Mouse (Mus musculus) embryonic fibroblast, embryonic 13.5 days (primary cell): Measurements from ENCODE around the gene Gne.

Experiments
- CTCF ChIP-seq: IDR thresholded peaks from 2 replicates; pipeline ENCODE4 v1.5.1; 2011; ENCODE audit warnings: mild to moderate bottlenecking, control low read depth, low read length, moderate library complexity, borderline replicate concordance; ENCODE audit not compliant: insufficient read depth
- POLR2A ChIP-seq: IDR thresholded peaks from 2 replicates; pipeline ENCODE4 v1.6.1; 2011; ENCODE audit warnings: low read depth, mild to moderate bottlenecking, control low read depth, low read length, moderate library complexity

DNA sequence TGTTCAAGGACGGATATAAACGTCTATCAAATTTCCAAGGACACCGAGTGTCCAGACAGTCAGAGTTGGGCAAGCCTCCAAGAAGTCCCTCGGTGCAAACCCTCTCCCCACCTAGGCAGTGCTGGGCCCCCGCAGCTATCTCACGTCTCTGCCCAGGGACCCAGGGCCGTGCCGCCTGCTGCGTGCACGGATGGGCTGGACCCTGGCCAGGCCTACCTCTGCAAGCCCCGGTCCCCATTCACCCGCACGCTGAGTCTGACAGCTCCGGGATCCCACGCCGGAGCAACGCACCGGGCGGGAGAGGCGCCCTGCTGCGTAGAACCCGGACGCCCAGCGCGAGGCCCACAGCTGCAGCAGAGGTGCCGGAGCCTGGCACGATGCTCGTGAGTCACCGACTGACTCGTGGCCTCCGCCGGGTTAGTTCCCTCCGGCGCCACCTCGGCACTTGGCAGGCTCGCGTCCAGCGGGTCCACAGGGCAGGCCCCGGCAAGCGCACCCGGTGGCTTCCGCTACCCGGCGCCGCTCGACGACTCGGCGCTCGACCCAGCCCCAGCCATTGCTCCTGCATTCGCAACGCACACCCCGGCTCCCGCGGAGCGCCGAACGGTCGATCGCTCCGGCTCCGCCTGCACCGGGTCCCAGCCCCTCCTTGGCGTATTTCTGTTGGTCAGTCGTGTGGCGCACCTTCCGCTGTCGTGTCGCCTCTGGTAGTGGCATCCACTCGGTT, 11.7 kb downstream of the Gne start:
- TF ChIP-seq CTCF: no peak
- TF ChIP-seq POLR2A: peak; percentile 81
